Comparison of ENCODE assay signal across 20 mouse cellular contexts in the genomic region with DNA sequence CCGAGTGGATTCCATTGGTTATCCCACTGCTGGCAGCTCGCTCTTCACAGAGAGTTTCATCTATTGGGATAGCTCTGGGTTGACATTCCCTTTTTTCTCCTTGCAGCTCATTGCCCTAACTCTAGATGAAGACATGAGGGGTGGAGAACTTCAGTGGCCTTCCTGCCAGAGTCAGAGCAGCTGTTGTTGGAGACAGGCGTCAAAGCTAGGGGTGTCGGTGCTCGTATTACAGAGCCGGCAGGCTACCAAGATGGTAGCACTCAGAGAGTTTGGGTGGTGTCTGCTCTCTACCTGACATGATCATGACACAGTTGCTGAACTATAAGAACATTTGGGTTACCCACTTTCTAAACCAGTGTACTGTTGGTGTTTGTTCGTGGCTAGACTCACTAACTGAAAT.
A peak's percentile ranks its signal among the peaks of the same experiment; 100 is the strongest.
DNase-seq lines count a peak whose midpoint lies in the region; TF ChIP-seq lines count a peak whose summit lies in the region.
"Had no signal": no experiment of that assay in that cellular context is flagged by ENCODE, and none has a peak within 500 bp of the region (broad histone marks: within the 10 kb centered on the region; RNA-seq: fewer than 3 reads in every experiment).

No protein-coding gene starts in this region.

- WGBS in thymus, adult 2 months, result 96% methylated on average over 7 of the region's 7 CpGs

- H3K4me1 ChIP-seq in thymus, adult 2 months (replicated peaks; ENCODE audit: control insufficient read depth, insufficient read depth, low read length), result peaks cover 21% of the 10 kb centered on the region
- H3K4me1 ChIP-seq: hindbrain, embryonic 10.5 days; hindbrain, embryonic 13.5 days had no signal

- intact Hi-C loops in gastrocnemius, adult 2 months (cut with DNase I), result no loop called here
- intact Hi-C loops in gastrocnemius, postnatal 36 days (cut with DNase I), result no loop called here

- peak overlapping the region; percentile 59 for H3K4me3 ChIP-seq in gastrocnemius, adult 2 months
- no peak overlapping the region for H3K4me3 ChIP-seq in thymus, adult 2 months (ENCODE audit: control insufficient read depth, insufficient read depth, low read length)
- H3K4me3 ChIP-seq: embryonic facial prominence, embryonic 12.5 days; embryonic facial prominence, embryonic 15.5 days; hindbrain, embryonic 10.5 days; hindbrain, embryonic 13.5 days had no signal

- DNase-seq in gastrocnemius, adult 2 months, result peak; percentile 77
- no peak for DNase-seq in gastrocnemius, postnatal 36 days
- DNase-seq in thymus, postnatal 0 days (ENCODE audit: low spot score), result peak; percentile 5
- no peak for DNase-seq in thymus, adult 2 months
- DNase-seq in skeletal muscle tissue, adult 2 months (ENCODE audit: low read depth, low spot score), result peak; percentile 79
- DNase-seq in spleen, adult 18-20 months, result no peak
- DNase-seq: B cell, adult 2 months; cerebellum, adult 11 months; cerebellum, adult 2 months; cerebellum, adult 9-11 months; cerebellum, postnatal 25 days; forebrain, postnatal 0 days; kidney, adult 18-20 months had no signal

- peak overlapping the region; percentile 91 for H3K27ac ChIP-seq in gastrocnemius, adult 2 months
- no peak overlapping the region for H3K27ac ChIP-seq in thymus, adult 2 months (ENCODE audit: control insufficient read depth, insufficient read depth, low read length)
- H3K27ac ChIP-seq: embryonic facial prominence, embryonic 12.5 days; embryonic facial prominence, embryonic 15.5 days; hindbrain, embryonic 10.5 days; hindbrain, embryonic 13.5 days; hindbrain, postnatal 0 days had no signal

- no peak for TF ChIP-seq CTCF in gastrocnemius, adult 2 months (IDR thresholded peaks at IDR 0.05)
- no peak for TF ChIP-seq CTCF in thymus, adult 2 months (IDR thresholded peaks at IDR 0.05; ENCODE audit: borderline replicate concordance, control insufficient read depth, extremely low read depth, insufficient read depth, low read length, poor library complexity)

- TF ChIP-seq POLR2A in thymus, adult 2 months (IDR thresholded peaks at IDR 0.05; ENCODE audit: control insufficient read depth, extremely low read depth, insufficient read depth, low read length, poor library complexity), result no peak

- H3K36me3 ChIP-seq in thymus, adult 2 months (ENCODE audit: control insufficient read depth, insufficient read depth, low read length), result no peaks in the 10 kb centered on the region
- H3K36me3 ChIP-seq: embryonic facial prominence, embryonic 12.5 days; embryonic facial prominence, embryonic 15.5 days; G1E; hindbrain, embryonic 10.5 days; hindbrain, embryonic 13.5 days had no signal

- H3K27me3 ChIP-seq in thymus, adult 2 months (ENCODE audit: control insufficient read depth, insufficient read depth, low read length), result no peaks in the 10 kb centered on the region
- H3K27me3 ChIP-seq: CH12.LX; embryonic facial prominence, embryonic 12.5 days; embryonic facial prominence, embryonic 15.5 days; hindbrain, embryonic 13.5 days had no signal

Comparison
In these comparisons a context has a peak if more than half of its experiments do, and no peak if none do; other contexts are left out.
1. DNase-seq: peak in gastrocnemius, adult 2 months (single experiment), thymus, postnatal 0 days (single experiment) and skeletal muscle tissue, adult 2 months (single experiment); none in gastrocnemius, postnatal 36 days (0 of 2), thymus, adult 2 months (single experiment) and spleen, adult 18-20 months (0 of 2).